Mouse (Mus musculus): ENCODE results near the gene Lin28b.

DNA sequence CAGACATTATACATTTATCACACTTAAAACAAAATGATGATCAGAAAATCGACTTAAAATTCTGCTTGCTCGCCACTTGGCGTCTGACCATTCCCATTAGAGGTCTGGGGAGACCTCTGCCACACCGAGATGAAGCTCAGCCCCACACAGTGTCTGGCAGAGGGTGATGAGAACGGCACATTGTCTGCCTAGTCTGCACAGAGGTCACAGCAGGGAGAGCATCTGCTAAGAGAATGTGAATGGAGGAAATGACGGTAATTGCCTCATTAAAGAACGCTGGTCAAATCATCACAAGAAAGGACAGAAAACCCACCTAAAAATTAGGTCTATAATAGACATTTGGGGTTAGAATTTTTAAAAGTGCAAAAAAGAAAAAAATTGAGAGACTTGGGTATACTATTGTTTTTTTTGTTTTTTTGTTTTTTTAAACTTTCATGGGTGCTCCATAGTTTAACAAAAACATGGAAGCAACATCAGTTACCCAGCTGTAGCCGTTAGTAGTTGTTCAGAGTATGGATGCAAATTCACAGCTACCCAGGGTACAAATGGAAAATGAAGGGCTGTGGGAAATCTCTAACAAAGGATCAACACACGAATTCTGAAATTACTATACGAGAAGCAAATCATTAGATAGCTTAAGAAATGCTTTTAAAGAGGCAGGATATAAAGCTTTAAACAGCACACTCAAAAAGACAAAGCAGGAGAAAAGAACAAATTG lies 75.4 kb downstream of the Lin28b start:
- TF ChIP-seq CTCF (conservative IDR thresholded peaks at IDR 0.05; ENCODE audit: insufficient read depth, insufficient read length, low read depth, low read length) (no peak), POLR2A (IDR thresholded peaks at IDR 0.05; ENCODE audit: low read depth, low read length) (no peak)

All from kidney, adult 2 months (tissue).